Mouse (Mus musculus): Measurements from ENCODE around the gene Dact3.
A peak's percentile ranks its signal among the peaks of the same experiment; 100 is the strongest.

DNA sequence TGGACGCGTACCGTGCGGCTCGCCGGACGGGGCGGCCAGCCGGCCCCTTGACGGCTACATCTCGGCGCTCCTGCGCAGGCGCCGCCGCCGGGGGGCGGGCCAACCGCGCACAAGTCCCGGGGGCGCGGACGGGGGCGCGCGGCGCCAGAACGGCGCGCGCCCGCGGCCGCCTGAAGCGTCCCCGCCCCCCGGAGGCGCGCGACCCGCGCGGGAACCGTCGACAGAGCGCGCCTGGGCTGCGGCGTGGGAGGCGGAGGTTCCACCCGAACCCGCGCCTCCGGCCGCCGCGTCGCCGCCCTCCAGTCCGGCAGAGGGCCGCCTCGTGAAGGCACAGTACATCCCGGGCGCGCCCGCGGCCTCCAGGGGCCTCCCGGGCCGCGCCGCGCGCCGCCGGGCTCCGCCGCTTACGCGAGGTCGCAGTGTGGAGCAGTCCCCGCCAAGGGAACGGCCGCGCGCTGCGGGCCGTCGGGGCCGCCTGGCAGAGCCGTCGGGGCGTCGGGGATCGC is 10.2 kb downstream of the Dact3 start:
- TF ChIP-seq POLR2A (IDR thresholded peaks at IDR 0.05; ENCODE audit: insufficient read depth, low read length) (peak; percentile 14), CTCF (IDR thresholded peaks at IDR 0.05; ENCODE audit: low read depth, low read length) (no peak)
